Mouse (Mus musculus): ENCODE data around the gene Hist1h2bg. TPM values are rescaled to one million over a fixed set of nuclear protein-coding genes. Genes with fewer than 3 reads are reported as not detected.
"Not testable (repeated sequence)": the region's sequence is repeated elsewhere in the genome, so short reads cannot be mapped to it uniquely, and the experiment has no call there.

Hist1h2bg gene
- polyA plus RNA-seq, 1 experiment from 2014 or later: 3.2 TPM

GRCm38 (mm10) chr13:23536076-23536822 is 34.9 kb upstream of the Hist1h2bg start:
- Histone ChIP-seq H3K36me3 (ENCODE audit: control insufficient read depth, insufficient read depth, low read length) (no peaks in the 10 kb centered on the region), H3K9ac (ENCODE audit: low read depth, low read length) (peak overlapping the region; percentile 31), H3K27me3 (ENCODE audit: control insufficient read depth, insufficient read depth, low read length) (no peaks in the 10 kb centered on the region), H3K9me3 (ENCODE audit: control insufficient read depth, low read length) (no peaks in the 10 kb centered on the region), H3K4me2 (replicated peaks; ENCODE audit: low read depth, low read length) (peak overlapping the region; percentile 67), H3K4me1 (replicated peaks; ENCODE audit: control insufficient read depth, insufficient read depth, low read length) (peaks cover 8% of the 10 kb centered on the region; the same call in 1 of the 2 replicates), H3K27ac (ENCODE audit: low read depth, low read length) (peak overlapping the region; percentile 82), H3K4me3 (ENCODE audit: low read depth, low read length) (peak overlapping the region; percentile 43)
- ATAC-seq (ENCODE audit: low FRiP score) (no peak), DNase-seq (ENCODE audit: low spot score) (peak; percentile 40)
- 25% methylated on average over 7 of the region's 7 CpGs for WGBS

GRCm38 (mm10) chr13:23537006-23537710 is 34.0 kb upstream of the Hist1h2bg start:
- DNase-seq (ENCODE audit: low spot score): no peak
- peak overlapping the region; percentile 43; the same call in 1 of the 2 replicates for H3K4me3 ChIP-seq (ENCODE audit: low read depth, low read length)
- 87% methylated on average over 3 of the region's 3 CpGs for WGBS
- no peak for ATAC-seq (ENCODE audit: low FRiP score)
- H3K9ac ChIP-seq (ENCODE audit: low read depth, low read length): no peak overlapping the region
- no peak overlapping the region for H3K27ac ChIP-seq (ENCODE audit: low read depth, low read length)
- H3K36me3 ChIP-seq (ENCODE audit: control insufficient read depth, insufficient read depth, low read length): no peaks in the 10 kb centered on the region
- H3K4me1 ChIP-seq (replicated peaks; ENCODE audit: control insufficient read depth, insufficient read depth, low read length): peaks cover 8% of the 10 kb centered on the region; the same call in 1 of the 2 replicates
- H3K27me3 ChIP-seq (ENCODE audit: control insufficient read depth, insufficient read depth, low read length): no peaks in the 10 kb centered on the region
- H3K4me2 ChIP-seq (replicated peaks; ENCODE audit: low read depth, low read length): peak overlapping the region; percentile 67; the same call in 1 of the 2 replicates
- no peaks in the 10 kb centered on the region for H3K9me3 ChIP-seq (ENCODE audit: control insufficient read depth, low read length)

GRCm38 (mm10) chr13:23538249-23538648 is 32.9 kb upstream of the Hist1h2bg start:
- WGBS: 72% methylated on average over 5 of the region's 5 CpGs
- no peaks in the 10 kb centered on the region for H3K9me3 ChIP-seq (ENCODE audit: control insufficient read depth, low read length)
- no peaks in the 10 kb centered on the region for H3K27me3 ChIP-seq (ENCODE audit: control insufficient read depth, insufficient read depth, low read length)
- H3K27ac ChIP-seq (ENCODE audit: low read depth, low read length): no peak overlapping the region
- DNase-seq (ENCODE audit: low spot score) (no peak), ATAC-seq (ENCODE audit: low FRiP score) (no peak)
- no peaks in the 10 kb centered on the region for H3K36me3 ChIP-seq (ENCODE audit: control insufficient read depth, insufficient read depth, low read length)
- no peak overlapping the region for H3K4me3 ChIP-seq (ENCODE audit: low read depth, low read length)
- no peak overlapping the region for H3K4me2 ChIP-seq (replicated peaks; ENCODE audit: low read depth, low read length)
- 0 out of 2 replicates have a peak, but pooled peaks cover 4% of the 10 kb centered on the region for H3K4me1 ChIP-seq (replicated peaks; ENCODE audit: control insufficient read depth, insufficient read depth, low read length)
- no peak overlapping the region for H3K9ac ChIP-seq (ENCODE audit: low read depth, low read length)

GRCm38 (mm10) chr13:23539821-23540220 is 31.4 kb upstream of the Hist1h2bg start:
- not testable (repeated sequence) for H3K4me2 ChIP-seq (replicated peaks; ENCODE audit: low read depth, low read length); H3K27ac ChIP-seq (ENCODE audit: low read depth, low read length); H3K9ac ChIP-seq (ENCODE audit: low read depth, low read length); H3K4me1 ChIP-seq (replicated peaks; ENCODE audit: control insufficient read depth, insufficient read depth, low read length); H3K36me3 ChIP-seq (ENCODE audit: control insufficient read depth, insufficient read depth, low read length); DNase-seq (ENCODE audit: low spot score); H3K27me3 ChIP-seq (ENCODE audit: control insufficient read depth, insufficient read depth, low read length); H3K9me3 ChIP-seq (ENCODE audit: control insufficient read depth, low read length); H3K4me3 ChIP-seq (ENCODE audit: low read depth, low read length); ATAC-seq (ENCODE audit: low FRiP score)
- WGBS: 76% methylated on average over 1 of the region's 1 CpGs

GRCm38 (mm10) chr13:23541497-23541896 is 29.7 kb upstream of the Hist1h2bg start:
- ATAC-seq (ENCODE audit: low FRiP score): no peak
- no peak for DNase-seq (ENCODE audit: low spot score)
- no peak overlapping the region for H3K27ac ChIP-seq (ENCODE audit: low read depth, low read length)
- H3K9ac ChIP-seq (ENCODE audit: low read depth, low read length): no peak overlapping the region
- H3K9me3 ChIP-seq (ENCODE audit: control insufficient read depth, low read length): no peaks in the 10 kb centered on the region
- no peaks in the 10 kb centered on the region for H3K36me3 ChIP-seq (ENCODE audit: control insufficient read depth, insufficient read depth, low read length)
- WGBS: 95% methylated on average over 3 of the region's 3 CpGs
- no peaks in the 10 kb centered on the region for H3K27me3 ChIP-seq (ENCODE audit: control insufficient read depth, insufficient read depth, low read length)
- 0 out of 2 replicates have a peak, but pooled peaks cover 2% of the 10 kb centered on the region for H3K4me1 ChIP-seq (replicated peaks; ENCODE audit: control insufficient read depth, insufficient read depth, low read length)
- H3K4me2 ChIP-seq (replicated peaks; ENCODE audit: low read depth, low read length): no peak overlapping the region
- no peak overlapping the region for H3K4me3 ChIP-seq (ENCODE audit: low read depth, low read length)

- WGBS: 9% methylated on average over 3 of the region's 3 CpGs
Observed at GRCm38 (mm10) chr13:23542225-23542980, 28.8 kb upstream of the Hist1h2bg start.

GRCm38 (mm10) chr13:23542999-23543607 is 28.1 kb upstream of the Hist1h2bg start, which contains the start of gene Hist1h2bh:
Gene Hist1h2bh, minus strand, starts transcription at chr13:23543392.
- H3K36me3 ChIP-seq (ENCODE audit: control insufficient read depth, insufficient read depth, low read length); H3K9me3 ChIP-seq (ENCODE audit: control insufficient read depth, low read length); H3K4me1 ChIP-seq (replicated peaks; ENCODE audit: control insufficient read depth, insufficient read depth, low read length); H3K27me3 ChIP-seq (ENCODE audit: control insufficient read depth, insufficient read depth, low read length): not testable (repeated sequence)
- under 1% methylated on average over 24 of the region's 42 CpGs for WGBS
- Histone ChIP-seq H3K4me2 (replicated peaks; ENCODE audit: low read depth, low read length) (peak within 1 kb of the TSS; percentile 67), H3K27ac (ENCODE audit: low read depth, low read length) (peak within 1 kb of the TSS; percentile 86), H3K9ac (ENCODE audit: low read depth, low read length) (peak within 1 kb of the TSS; percentile 64), H3K4me3 (ENCODE audit: low read depth, low read length) (peak within 1 kb of the TSS; percentile 40)
- DNase-seq (ENCODE audit: low spot score): peak; percentile 77
- ATAC-seq (ENCODE audit: low FRiP score): peak; percentile 93

More at GRCm38 (mm10) chr13:23542225-23542980, 28.8 kb upstream of the Hist1h2bg start:
- Histone ChIP-seq H3K4me3 (ENCODE audit: low read depth, low read length) (peak overlapping the region; percentile 40), H3K4me2 (replicated peaks; ENCODE audit: low read depth, low read length) (peak overlapping the region; percentile 57), H3K9ac (ENCODE audit: low read depth, low read length) (peak overlapping the region; percentile 64), H3K27ac (ENCODE audit: low read depth, low read length) (peak overlapping the region; percentile 74)
- DNase-seq (ENCODE audit: low spot score): peak; percentile 39
- not testable (repeated sequence) for H3K36me3 ChIP-seq (ENCODE audit: control insufficient read depth, insufficient read depth, low read length); ATAC-seq (ENCODE audit: low FRiP score); H3K9me3 ChIP-seq (ENCODE audit: control insufficient read depth, low read length); H3K27me3 ChIP-seq (ENCODE audit: control insufficient read depth, insufficient read depth, low read length); H3K4me1 ChIP-seq (replicated peaks; ENCODE audit: control insufficient read depth, insufficient read depth, low read length)

Measured in hindbrain, embryonic 11.5 days (tissue).